Mouse (Mus musculus) thymus, postnatal 4 days (tissue): ENCODE measurements around the gene Vmn1r80.
"Not testable (repeated sequence)": the region's sequence is repeated elsewhere in the genome, so short reads cannot be mapped to it uniquely, and the experiment has no call there.

Experiments used
- DNase-seq: peaks from one replicate; pipeline ENCODE4 v3.0.0; 2021

Vmn1r80 gene

DNA sequence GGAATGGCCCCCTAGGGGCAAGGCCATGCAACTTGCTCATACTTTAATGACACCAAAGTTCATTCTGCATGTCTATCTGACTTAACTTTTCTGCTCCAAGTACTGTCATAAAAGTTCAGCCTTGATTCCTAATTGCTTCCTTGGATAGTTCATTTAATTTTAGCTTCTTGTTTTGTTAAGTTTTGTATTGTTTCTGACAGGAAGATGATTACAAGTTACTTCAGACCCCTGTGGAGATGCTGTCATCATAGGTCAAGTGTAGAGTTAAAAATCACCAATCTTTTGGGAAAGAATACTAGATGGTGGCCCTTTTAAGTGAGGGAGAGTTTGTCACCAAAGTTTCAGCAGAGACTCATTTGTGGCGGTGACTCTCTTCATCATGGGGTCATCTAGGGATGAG, at the start of gene Vmn1r80:
Gene Vmn1r80, plus strand, starts transcription at position 301 of the 400 bp plus-strand sequence.
- DNase-seq, result no peak

GRCm38 (mm10) chr7:12149957-12150356, 39.1 kb upstream of the Vmn1r80 start, which contains the start of gene Vmn1r78:
Gene Vmn1r78 (plus strand): TSS chr7:12150257.
- DNase-seq, result no peak

GRCm38 (mm10) chr7:12156463-12156862, 32.6 kb upstream of the Vmn1r80 start:
- DNase-seq, result not testable (repeated sequence)

GRCm38 (mm10) chr7:12170979-12171378, 18.1 kb upstream of the Vmn1r80 start, which contains the start of gene Vmn1r79:
Gene Vmn1r79 (plus strand): TSS chr7:12171279.
- DNase-seq, result not testable (repeated sequence)

- not testable (repeated sequence) for DNase-seq
These were observed 16.2 kb upstream of the Vmn1r80 start for GRCm38 (mm10) chr7:12172926-12173325.

DNA sequence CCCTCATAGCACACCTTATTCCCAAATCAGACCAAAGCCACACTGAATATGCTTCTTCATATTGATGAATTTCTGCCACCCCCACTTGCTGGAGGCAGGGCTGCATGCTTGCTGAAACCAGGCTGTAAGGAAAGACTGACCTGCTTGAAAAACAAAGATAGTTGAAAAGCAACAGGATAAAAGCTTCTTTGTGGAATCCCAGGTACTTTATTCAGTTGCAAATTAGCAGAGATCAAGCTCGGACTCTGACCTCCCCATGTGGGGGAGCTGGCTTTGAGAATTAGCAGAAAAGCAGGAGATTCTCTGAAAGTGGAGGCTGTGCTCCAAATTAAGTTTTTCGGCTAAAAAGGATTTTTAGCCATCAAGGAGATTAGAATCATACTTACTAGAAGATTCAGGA, 15.1 kb downstream of the Vmn1r80 start:
- DNase-seq, result no peak
